Mouse (Mus musculus) heart, adult 2 months (tissue): Measurements from ENCODE around the gene Acp2. TPM values are rescaled to one million over a fixed set of nuclear protein-coding genes. Genes with fewer than 3 reads are reported as not detected.

ENCODE experiments used
- DNase-seq, 2 experiments: peaks; one replicate each; pipeline ENCODE4 v3.0.0; 2021
- H3K27ac ChIP-seq: fragments of 200-600 bp; 2 replicates; pipeline ENCODE4 v1.8.1; 2022
- H3K27me3 ChIP-seq: fragments of 200-500 bp; 2 replicates; pipeline ENCODE4 v1.6.1; 2012; ENCODE audit warnings: mild to moderate bottlenecking, low read length, inconsistent platforms, mixed read lengths; ENCODE audit not compliant: control insufficient read depth, insufficient read depth
- H3K36me3 ChIP-seq: fragments of 200-500 bp; 2 replicates; pipeline ENCODE4 v1.6.1; 2012; ENCODE audit warnings: low read length, inconsistent platforms; ENCODE audit not compliant: control insufficient read depth, insufficient read depth
- H3K4me1 ChIP-seq: fragments of 200-500 bp; 2 replicates; pipeline ENCODE4 v1.6.1; 2011; ENCODE audit warnings: low read length; ENCODE audit not compliant: control insufficient read depth, insufficient read depth
- H3K4me3 ChIP-seq: fragments of 200-600 bp; 2 replicates; pipeline ENCODE4 v1.8.1; 2022
- H3K79me2 ChIP-seq: fragments of 200-500 bp; replicated peaks from 2 replicates; pipeline ENCODE4 v1.6.1; 2012; ENCODE audit warnings: mild to moderate bottlenecking, inconsistent platforms, low read length, moderate library complexity, mixed read lengths; ENCODE audit not compliant: control insufficient read depth, insufficient read depth
- H3K9ac ChIP-seq: fragments of 200-500 bp; 2 replicates; pipeline ENCODE4 v1.6.1; 2012; ENCODE audit warnings: low read depth, mild to moderate bottlenecking, control low read depth, inconsistent platforms, low read length, mixed read lengths
- CTCF ChIP-seq: fragments of 200-600 bp; IDR thresholded peaks from 2 replicates; pipeline ENCODE4 v1.8.1; 2022; ENCODE audit warnings: antibody characterized with exemption, mild to moderate bottlenecking, moderate library complexity
- EP300 ChIP-seq: fragments of 200-500 bp; IDR thresholded peaks from 2 replicates; pipeline ENCODE4 v1.6.1; 2011; ENCODE audit warnings: low read depth, low read length, control low read depth; ENCODE audit not compliant: insufficient read depth
- POLR2A ChIP-seq: fragments of 200-500 bp; IDR thresholded peaks from 2 replicates; pipeline ENCODE4 v1.6.1; 2011; ENCODE audit warnings: mild to moderate bottlenecking, low read depth, low read length, control low read depth; ENCODE audit not compliant: insufficient read depth
- WGBS: fragments of 180-500 bp; shearing (Covaris S2); methylation state at CpG from one replicate; pipeline ENCODE4 v1.1.7; 2018; 5-methylcytosine and 5-hydroxymethylcytosine counted together
- intact Hi-C: fragments of 180-260 bp; cut with DNase I; formaldehyde crosslinking; loops from one replicate; pipeline ENCODE4 v1.15.1; 2025
- polyA plus RNA-seq: library from polyadenylated mRNA; depleted of rRNA; stranded (reverse); fragments of >200 nt; gene quantifications from 2 replicates; pipeline ENCODE4 v1.2.3, GENCODE M21; 2012
- total RNA-seq, 2 experiments: library from RNA; stranded (reverse); gene quantifications; 2 replicates each; pipeline ENCODE4 v1.2.3; 2021

Acp2 gene
- total and polyA plus RNA-seq, 3 experiments, result 15.0 to 19.9 (median 17.3) TPM

GRCm38 (mm10) chr2:91176234-91176633 is 26.5 kb upstream of the Acp2 start:
- TF ChIP-seq CTCF, result no peak
- no peak for TF ChIP-seq POLR2A
- TF ChIP-seq EP300, result no peak
- no peak overlapping the region for H3K4me3 ChIP-seq
- no peak overlapping the region for H3K9ac ChIP-seq
- no peaks in the 10 kb centered on the region for H3K36me3 ChIP-seq
- WGBS, result 76% methylated on average over 6 of the region's 6 CpGs
- intact Hi-C loops, result no loop called here
- H3K4me1 ChIP-seq, result no peaks in the 10 kb centered on the region
- no peaks in the 10 kb centered on the region for H3K27me3 ChIP-seq
- H3K79me2 ChIP-seq, result no peaks in the 10 kb centered on the region
- DNase-seq, result no peak
- no peak overlapping the region for H3K27ac ChIP-seq

GRCm38 (mm10) chr2:91179825-91180224 is 22.9 kb upstream of the Acp2 start:
- Histone ChIP-seq H3K36me3 (no peaks in the 10 kb centered on the region), H3K4me3 (no peak overlapping the region), H3K79me2 (no peaks in the 10 kb centered on the region), H3K9ac (no peak overlapping the region), H3K4me1 (peaks cover 7% of the 10 kb centered on the region), H3K27ac (no peak overlapping the region), H3K27me3 (no peaks in the 10 kb centered on the region)
- no peak for TF ChIP-seq CTCF
- TF ChIP-seq POLR2A, result no peak
- TF ChIP-seq EP300, result no peak
- WGBS, result 33% methylated on average over 4 of the region's 4 CpGs
- intact Hi-C loops, result no loop called here
- DNase-seq, result no peak

GRCm38 (mm10) chr2:91180706-91181105 is 22.0 kb upstream of the Acp2 start:
- intact Hi-C loops, result no loop called here

GRCm38 (mm10) chr2:91182016-91182404 is 20.7 kb upstream of the Acp2 start:
- TF ChIP-seq CTCF, result no peak
- TF ChIP-seq EP300, result no peak
- TF ChIP-seq POLR2A, result no peak
- Histone ChIP-seq H3K27me3 (no peaks in the 10 kb centered on the region), H3K4me3 (peak overlapping the region; percentile 78), H3K27ac (no peak overlapping the region), H3K4me1 (peaks cover 7% of the 10 kb centered on the region), H3K9ac (0 out of 2 replicates have a peak overlapping the region, but pooled peaks have one; percentile 39), H3K79me2 (no peaks in the 10 kb centered on the region), H3K36me3 (no peaks in the 10 kb centered on the region)
- 18% methylated on average over 8 of the region's 8 CpGs for WGBS
- intact Hi-C loops, result no loop called here
- peak in 1 of 2 experiments; percentile 20 for DNase-seq

More at GRCm38 (mm10) chr2:91180706-91181105, 22.0 kb upstream of the Acp2 start:
- no peak for DNase-seq
- Histone ChIP-seq H3K36me3 (no peaks in the 10 kb centered on the region), H3K9ac (no peak overlapping the region), H3K27me3 (no peaks in the 10 kb centered on the region), H3K4me1 (peaks cover 7% of the 10 kb centered on the region), H3K27ac (no peak overlapping the region), H3K79me2 (no peaks in the 10 kb centered on the region), H3K4me3 (no peak overlapping the region)
- TF ChIP-seq EP300 (no peak), POLR2A (no peak), CTCF (no peak)
- 67% methylated on average over 5 of the region's 5 CpGs for WGBS

- intact Hi-C loops, result no loop called here
- Histone ChIP-seq H3K79me2 (no peaks in the 10 kb centered on the region), H3K9ac (peak overlapping the region; percentile 82), H3K4me1 (peaks cover 10% of the 10 kb centered on the region), H3K27me3 (no peaks in the 10 kb centered on the region), H3K4me3 (peak overlapping the region; percentile 78), H3K36me3 (no peaks in the 10 kb centered on the region), H3K27ac (peak overlapping the region; percentile 71)
- under 1% methylated on average over 80 of the region's 81 CpGs for WGBS
- TF ChIP-seq EP300 (no peak), CTCF (no peak)
- DNase-seq, result peak; percentile 78 to 79
These were observed 20.1 kb upstream of the Acp2 start for GRCm38 (mm10) chr2:91182405-91183147.

GRCm38 (mm10) chr2:91183148-91183513 is 19.6 kb upstream of the Acp2 start:
- Histone ChIP-seq H3K27me3 (no peaks in the 10 kb centered on the region), H3K79me2 (no peaks in the 10 kb centered on the region), H3K27ac (peak overlapping the region; percentile 71), H3K9ac (peak overlapping the region; percentile 82), H3K36me3 (no peaks in the 10 kb centered on the region), H3K4me1 (peaks cover 10% of the 10 kb centered on the region), H3K4me3 (peak overlapping the region; percentile 78)
- intact Hi-C loops, result no loop called here
- DNase-seq, result peak; percentile 90 to 92
- TF ChIP-seq EP300, result peak; percentile 36; the same call in 1 of the 2 replicates
- TF ChIP-seq CTCF, result no peak
- WGBS, result under 1% methylated on average over 9 of the region's 9 CpGs
